Mouse (Mus musculus): ENCODE measurements around the gene Clec12b. TPM values are rescaled to one million over a fixed set of nuclear protein-coding genes. Genes with fewer than 3 reads are reported as not detected.

Gene Clec12b
- polyA plus RNA-seq (2021; fragmentation: Nextera tagmentation): not detected in 2 replicates
- long read RNA-seq, experiment 1: 0 reads
- long read RNA-seq, experiment 2: 0 reads

DNA sequence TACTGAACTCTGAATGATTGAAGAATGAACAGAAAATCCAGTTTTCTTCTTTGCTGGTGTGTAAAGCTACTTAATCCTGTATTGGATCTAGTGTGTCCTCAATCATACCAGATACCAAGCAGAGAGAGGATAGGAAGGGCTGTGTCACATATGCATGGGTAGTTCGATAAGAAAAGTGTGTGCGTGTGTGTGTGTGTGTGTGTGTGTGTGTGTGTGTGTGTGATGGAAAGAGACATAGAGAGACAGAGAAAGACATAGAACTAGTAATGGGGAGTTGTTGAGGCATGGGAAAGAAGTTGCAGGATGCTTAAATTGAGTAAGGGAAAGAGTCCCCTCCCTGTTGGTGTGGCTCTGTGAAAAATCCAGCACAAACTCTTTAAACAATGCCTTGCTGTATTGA, at the start of gene Clec12b:
TSS of gene Clec12b (minus strand) at position 101 of the 400 bp plus-strand sequence.

GRCm38 (mm10) chr6:129408562-129408961, 22.9 kb upstream of the Clec12b start, which contains the start of gene Clec9a:
Clec9a (plus strand) TSS chr6:129408862.

DNA sequence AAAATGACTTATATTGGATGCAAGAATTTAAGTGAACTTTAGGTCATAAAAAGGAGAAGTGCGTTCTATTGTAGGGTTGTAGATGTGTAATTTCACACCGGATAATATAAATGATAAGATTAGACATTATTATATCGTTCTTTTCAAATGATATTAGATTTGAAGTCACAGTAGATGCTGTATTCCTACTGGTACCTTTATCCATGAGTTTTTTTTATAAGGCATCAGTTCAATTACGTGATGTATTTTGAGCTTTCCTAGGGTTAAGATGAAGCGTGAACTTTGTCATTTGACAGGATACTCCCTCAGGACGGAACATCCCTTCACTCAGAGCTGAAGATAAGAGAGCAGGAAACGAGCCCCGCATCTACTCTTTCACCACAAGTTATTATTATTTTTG, 11.3 kb upstream of the Clec12b start, which contains the start of gene Clec1b:
TSS of gene Clec1b (plus strand) at position 301 of the 400 bp plus-strand sequence.

DNA sequence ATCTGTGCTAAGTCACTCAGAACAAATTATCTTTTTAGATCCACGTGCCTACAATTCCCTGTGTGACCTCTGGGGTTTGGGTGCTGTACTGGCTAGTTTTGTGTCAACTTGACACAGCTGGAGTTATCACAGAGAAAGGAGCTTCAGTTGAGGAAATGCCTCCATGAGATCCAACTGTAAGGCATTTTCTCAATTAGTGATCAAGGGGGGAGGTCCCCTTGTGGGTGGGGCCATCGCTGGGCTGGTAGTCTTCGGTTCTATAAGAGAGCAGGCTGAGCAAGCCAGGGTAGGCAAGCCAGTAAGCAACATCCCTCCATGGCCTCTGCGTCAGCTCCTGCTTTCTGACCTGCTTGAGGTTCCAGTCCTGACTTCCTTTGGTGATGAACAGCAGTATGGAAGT, 43.3 kb downstream of the Clec12b start, which contains the start of gene Clec12a:
TSS of gene Clec12a (plus strand) at position 301 of the 400 bp plus-strand sequence.

DNA sequence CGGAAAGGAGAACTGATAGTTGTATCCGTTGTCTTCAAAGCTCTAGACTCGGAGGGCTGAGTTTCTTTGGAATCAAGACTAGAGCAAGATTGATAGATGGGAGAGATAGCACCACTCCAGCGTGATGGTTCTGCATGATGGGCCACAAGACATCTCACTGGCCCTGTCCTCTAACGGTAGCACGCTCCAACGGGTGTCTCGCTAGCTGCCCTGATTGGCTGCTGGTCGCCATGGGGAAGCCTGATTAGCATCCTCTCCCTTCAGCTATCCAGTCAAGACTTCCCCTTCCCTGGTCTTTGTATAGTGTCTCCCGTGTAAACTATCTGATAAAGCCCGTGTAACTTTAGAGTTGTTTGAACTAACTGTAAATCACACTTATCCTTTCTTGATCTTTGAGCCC, 54.1 kb downstream of the Clec12b start, which contains the start of gene 4922502D21Rik:
TSS of gene 4922502D21Rik (minus strand) at position 187 of the 400 bp plus-strand sequence.

Other genes with a start within 250 kb of the Clec12b start
- gene Clec2d, start 205.3 kb downstream of the Clec12b start, polyA plus RNA-seq (2021; fragmentation: Nextera tagmentation): 0.38 and 1.1 TPM in 2 replicates
- 0.06 TPM in 1 of 2 replicates, not detected in the other for gene Cd69, start 110.4 kb downstream of the Clec12b start, polyA plus RNA-seq (2021; fragmentation: Nextera tagmentation)
- not detected in 2 replicates for gene 4922502D21Rik, start 54.1 kb downstream of the Clec12b start, polyA plus RNA-seq (2021; fragmentation: Nextera tagmentation)
- 0.33 and 0.88 TPM in 2 replicates for gene Clec12a, start 43.2 kb downstream of the Clec12b start, polyA plus RNA-seq (2021; fragmentation: Nextera tagmentation)
- gene Clec1b, start 11.4 kb upstream of the Clec12b start, polyA plus RNA-seq (2021; fragmentation: Nextera tagmentation): 0.29 and 0.37 TPM in 2 replicates
- gene Clec9a, start 23.0 kb upstream of the Clec12b start, polyA plus RNA-seq (2021; fragmentation: Nextera tagmentation): not detected in 2 replicates
- 0.31 and 0.74 TPM in 2 replicates for gene Clec1a, start 66.1 kb upstream of the Clec12b start, polyA plus RNA-seq (2021; fragmentation: Nextera tagmentation)
- 0.11 TPM in 1 of 2 replicates, not detected in the other for gene Olr1, start 121.3 kb upstream of the Clec12b start, polyA plus RNA-seq (2021; fragmentation: Nextera tagmentation)
- not detected in 2 replicates for gene Tmem52b, start 126.7 kb upstream of the Clec12b start, polyA plus RNA-seq (2021; fragmentation: Nextera tagmentation)
- gene Gabarapl1, start 147.3 kb upstream of the Clec12b start, polyA plus RNA-seq (2021; fragmentation: Nextera tagmentation): 700 and 953 TPM in 2 replicates
- gene Klre1, start 192.0 kb upstream of the Clec12b start, polyA plus RNA-seq (2021; fragmentation: Nextera tagmentation): not detected in 2 replicates
- gene Klrd1, start 205.9 kb upstream of the Clec12b start, polyA plus RNA-seq (2021; fragmentation: Nextera tagmentation): not detected in 2 replicates
- not detected in 2 replicates for gene Klrk1, start 238.0 kb upstream of the Clec12b start, polyA plus RNA-seq (2021; fragmentation: Nextera tagmentation)

Measured in left cerebral cortex, adult 6 months (tissue).